Mouse (Mus musculus) liver, adult 2 months (tissue): ENCODE measurements around the gene BC048671.

Source experiments
- CTCF ChIP-seq: fragments of 200-500 bp; IDR thresholded peaks from 2 replicates; pipeline ENCODE4 v1.5.1; 2011; ENCODE audit warnings: low read depth, low read length, control low read depth
- POLR2A ChIP-seq: fragments of 200-500 bp; IDR thresholded peaks from 2 replicates; pipeline ENCODE4 v1.6.1; 2011; ENCODE audit warnings: low read length, control low read depth; ENCODE audit not compliant: insufficient read depth; ENCODE audit errors: extremely low read depth

DNA sequence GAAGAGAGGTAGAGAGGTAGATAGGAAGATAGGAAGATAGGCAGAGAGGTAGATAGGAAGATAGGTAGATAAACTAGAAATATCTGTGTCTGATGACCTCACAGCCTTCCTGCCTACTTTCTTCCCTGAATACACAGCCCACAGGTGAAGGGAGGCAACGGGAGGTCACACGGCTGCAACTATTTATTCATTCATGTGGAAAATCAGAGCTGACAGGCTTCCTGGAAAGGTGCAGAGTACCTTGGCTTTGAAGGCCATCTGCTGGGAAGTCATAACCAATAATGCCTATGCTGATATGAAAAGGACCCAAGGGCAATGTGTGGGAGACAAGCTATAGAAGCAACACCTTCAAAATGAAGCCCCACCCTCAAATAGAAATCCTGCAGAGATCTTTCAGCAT is 41.3 kb downstream of the BC048671 start:
- TF ChIP-seq CTCF (no peak), POLR2A (no peak)
